ENCODE assay signal across 11 mouse cellular contexts in the genomic region with DNA sequence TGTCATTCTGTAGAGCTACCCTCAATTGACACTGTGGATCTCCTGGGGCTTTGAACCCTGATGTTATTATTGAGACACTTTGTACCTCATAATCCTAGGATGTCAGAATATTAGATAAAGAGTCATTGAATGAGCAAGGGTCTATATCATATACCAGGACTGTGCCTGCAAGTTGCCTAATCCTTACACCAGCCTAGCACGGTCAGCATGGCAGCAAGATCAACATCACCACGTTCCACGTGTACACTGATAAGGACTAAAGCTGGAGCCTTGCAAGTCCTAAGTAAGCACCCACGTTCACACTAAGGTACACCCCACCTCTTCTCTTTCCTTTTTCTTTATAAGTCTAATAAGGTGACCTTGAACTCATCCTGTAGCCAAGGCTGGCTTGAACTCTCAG.
"Had no signal": no experiment of that assay in that cellular context is flagged by ENCODE, and none has a peak within 500 bp of the region (broad histone marks: within the 10 kb centered on the region; RNA-seq: fewer than 3 reads in every experiment).

No protein-coding gene starts in this region.

- H3K4me1 ChIP-seq: midbrain, embryonic 15.5 days; neural tube, embryonic 13.5 days had no signal

- H3K9ac ChIP-seq: limb, embryonic 12.5 days; liver, embryonic 14.5 days; lung, embryonic 15.5 days; midbrain, embryonic 15.5 days; neural tube, embryonic 13.5 days had no signal

- ATAC-seq: midbrain, embryonic 15.5 days had no signal

- H3K9me3 ChIP-seq: limb, embryonic 12.5 days; lung, embryonic 15.5 days; megakaryocyte, embryonic 14.5 days; midbrain, embryonic 15.5 days; neural tube, embryonic 13.5 days had no signal

- H3K27me3 ChIP-seq: limb, embryonic 12.5 days; lung, embryonic 15.5 days; midbrain, embryonic 15.5 days; neural tube, embryonic 13.5 days had no signal

- H3K27ac ChIP-seq: left cerebral cortex, adult 2 months; liver, embryonic 14.5 days; lung, embryonic 15.5 days; macrophage; midbrain, embryonic 15.5 days; neural tube, embryonic 13.5 days had no signal

- H3K4me2 ChIP-seq: limb, embryonic 12.5 days; lung, embryonic 15.5 days; midbrain, embryonic 11.5 days; midbrain, embryonic 15.5 days; neural tube, embryonic 13.5 days had no signal

- DNase-seq: lung, postnatal 14 days; right cerebral cortex, postnatal 14 days had no signal

- H3K36me3 ChIP-seq: lung, embryonic 15.5 days; midbrain, embryonic 15.5 days; neural tube, embryonic 13.5 days had no signal

- H3K4me3 ChIP-seq: left cerebral cortex, adult 2 months; limb, embryonic 12.5 days; lung, embryonic 15.5 days; megakaryocyte, embryonic 14.5 days; midbrain, embryonic 15.5 days; neural tube, embryonic 13.5 days had no signal
